Mouse (Mus musculus): ENCODE results near the gene Tcf12.

Gene Tcf12

DNA sequence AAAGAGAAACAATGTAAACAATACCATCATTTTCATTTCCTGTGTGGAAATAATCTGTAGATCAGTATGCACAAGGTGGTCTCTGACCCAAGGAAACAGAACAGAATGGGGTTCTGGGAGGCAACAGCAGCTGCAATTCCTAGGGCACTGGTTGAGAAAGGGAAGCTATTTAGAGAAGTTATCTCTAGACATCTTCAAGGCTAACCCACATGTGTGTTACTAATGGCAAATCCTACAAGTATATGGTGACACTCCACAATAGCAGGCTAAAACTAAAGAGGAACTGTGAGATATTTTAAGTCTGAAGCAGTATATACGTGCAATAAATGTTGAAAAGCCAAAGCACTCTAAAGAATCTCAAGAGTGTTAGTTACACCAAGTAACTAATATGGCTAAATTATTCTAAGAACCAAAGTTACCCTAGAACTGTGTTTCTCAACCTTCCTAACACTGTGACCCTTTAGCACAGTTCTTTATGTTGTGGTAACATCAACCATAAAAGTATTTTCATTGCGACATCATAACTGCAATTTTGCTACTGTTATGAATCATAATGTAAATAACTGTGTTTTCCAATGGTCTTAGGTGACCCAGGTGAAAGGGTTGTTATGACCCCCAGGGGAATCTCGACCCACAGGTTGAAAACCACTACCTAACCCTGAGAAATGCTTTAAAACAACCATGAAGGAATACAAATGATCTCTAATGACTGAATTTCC lies 22.6 kb downstream of the Tcf12 start:
- DNase-seq (ENCODE audit: low spot score) = no peak

DNA sequence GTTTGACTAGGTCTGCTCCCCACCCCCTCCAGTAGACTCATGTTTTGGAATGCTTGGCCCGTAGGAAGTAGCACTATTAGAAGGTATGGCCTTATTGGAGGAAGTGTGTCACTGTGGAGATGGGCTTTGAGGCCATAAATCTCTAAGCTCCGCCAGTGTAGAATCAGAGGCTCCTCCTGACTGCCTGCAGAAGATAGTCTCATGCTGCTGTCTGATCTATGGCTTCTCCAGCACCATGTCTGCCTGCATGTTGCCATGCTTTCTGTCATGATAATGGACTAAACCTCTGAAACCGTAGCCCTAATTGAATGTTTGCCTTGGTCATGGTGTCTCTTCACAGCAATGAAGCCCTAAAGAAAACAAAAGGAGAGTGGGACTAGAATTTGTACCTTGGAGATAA lies 26.7 kb downstream of the Tcf12 start:
- no peak for DNase-seq (ENCODE audit: low spot score)

DNA sequence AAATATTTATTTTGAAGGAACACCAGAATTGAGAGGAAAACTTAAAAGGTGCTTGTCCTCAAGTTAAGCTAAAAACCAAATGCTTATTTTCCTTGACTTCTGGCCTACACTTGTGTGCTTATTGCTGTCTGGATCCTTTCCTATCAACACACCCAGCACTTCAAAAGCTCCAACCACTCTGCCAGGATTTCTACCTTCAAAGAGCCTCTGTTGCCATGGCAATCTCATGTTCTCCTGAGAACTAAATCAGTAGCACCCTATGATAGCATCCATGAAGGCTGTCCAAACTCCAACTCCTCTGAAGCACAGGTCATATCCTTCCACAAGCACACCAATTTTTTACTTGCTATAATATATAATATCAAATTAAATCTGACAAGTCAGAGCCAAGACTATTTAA lies 27.5 kb downstream of the Tcf12 start:
- DNase-seq (ENCODE audit: low spot score) = no peak

- no peak for DNase-seq (ENCODE audit: low spot score)
These were observed 35.5 kb downstream of the Tcf12 start for GRCm38 (mm10) chr9:72076158-72076557.

GRCm38 (mm10) chr9:72066151-72066550 lies 45.5 kb downstream of the Tcf12 start:
- DNase-seq (ENCODE audit: low spot score) = no peak

DNA sequence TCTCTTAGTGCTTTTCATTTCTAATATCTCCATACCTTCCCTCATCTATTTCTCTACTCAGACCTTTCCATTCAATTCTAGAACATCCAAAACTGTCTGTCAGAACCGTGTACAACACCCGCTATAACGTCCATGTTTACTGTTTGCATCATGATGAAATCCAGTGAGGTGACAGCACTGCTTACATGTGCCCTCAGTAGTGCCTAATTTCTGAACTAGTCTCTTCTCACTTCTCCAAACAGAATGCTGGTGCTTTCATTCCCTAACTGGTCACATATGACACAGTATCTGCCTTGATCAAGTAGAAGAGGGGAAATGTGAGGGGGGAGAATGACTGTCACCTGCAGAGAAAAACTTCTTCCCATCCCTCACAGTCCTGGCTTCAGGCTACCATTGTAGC lies 58.5 kb downstream of the Tcf12 start:
- DNase-seq (ENCODE audit: low spot score) = no peak

GRCm38 (mm10) chr9:72040156-72040555 lies 71.5 kb downstream of the Tcf12 start:
- DNase-seq (ENCODE audit: low spot score) = no peak

GRCm38 (mm10) chr9:72039369-72039768 lies 72.3 kb downstream of the Tcf12 start:
- no peak for DNase-seq (ENCODE audit: low spot score)

- DNase-seq (ENCODE audit: low spot score) = no peak
These were observed 74.6 kb downstream of the Tcf12 start for GRCm38 (mm10) chr9:72037059-72037516.

- DNase-seq (ENCODE audit: low spot score) = no peak
These were observed 75.4 kb downstream of the Tcf12 start for GRCm38 (mm10) chr9:72036257-72036656.

- no peak for DNase-seq (ENCODE audit: low spot score)
These were observed 78.4 kb downstream of the Tcf12 start for GRCm38 (mm10) chr9:72033271-72033670.

DNA sequence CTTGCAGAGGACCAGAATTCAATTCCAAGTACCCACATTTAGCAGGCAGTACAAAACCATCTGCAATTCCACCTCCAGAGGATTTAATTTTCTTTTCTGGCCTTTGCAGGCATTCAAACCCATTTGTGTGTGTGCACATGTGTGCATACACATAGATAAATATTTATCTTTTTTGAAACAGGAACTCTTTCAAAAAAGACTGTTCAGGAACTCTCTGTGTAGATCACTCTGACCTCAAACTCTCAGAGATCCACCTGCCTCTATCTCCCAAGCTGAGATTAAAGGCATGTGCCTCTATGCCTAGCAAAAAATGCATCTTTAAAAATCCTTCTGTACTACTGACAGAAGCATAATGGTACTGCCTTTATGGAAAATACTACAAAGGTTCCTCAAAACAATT lies 81.4 kb downstream of the Tcf12 start:
- no peak for DNase-seq (ENCODE audit: low spot score)

GRCm38 (mm10) chr9:72029601-72030000 lies 82.1 kb downstream of the Tcf12 start:
- DNase-seq (ENCODE audit: low spot score) = no peak

- DNase-seq (ENCODE audit: low spot score) = no peak
These were observed 88.4 kb downstream of the Tcf12 start for GRCm38 (mm10) chr9:72023274-72023673.

DNA sequence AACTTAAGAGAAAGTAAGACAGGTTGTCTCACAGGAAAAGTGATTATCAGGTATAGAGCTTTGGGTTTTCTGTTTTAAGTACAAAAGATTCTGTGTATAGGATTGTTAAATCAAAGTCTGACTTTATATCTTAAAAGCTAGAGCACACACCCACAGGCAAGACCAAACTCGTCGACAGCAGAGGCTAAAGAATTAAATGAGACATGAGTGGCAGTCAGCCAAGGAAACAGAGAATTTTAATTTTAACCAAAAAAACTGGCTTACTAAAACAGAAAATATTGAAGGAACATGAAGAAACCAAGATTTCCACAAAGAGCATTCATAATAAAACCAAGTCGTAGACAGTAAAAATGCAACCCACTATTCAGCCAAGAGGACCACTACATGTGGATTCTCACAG lies 90.2 kb downstream of the Tcf12 start:
- DNase-seq (ENCODE audit: low spot score) = no peak

DNA sequence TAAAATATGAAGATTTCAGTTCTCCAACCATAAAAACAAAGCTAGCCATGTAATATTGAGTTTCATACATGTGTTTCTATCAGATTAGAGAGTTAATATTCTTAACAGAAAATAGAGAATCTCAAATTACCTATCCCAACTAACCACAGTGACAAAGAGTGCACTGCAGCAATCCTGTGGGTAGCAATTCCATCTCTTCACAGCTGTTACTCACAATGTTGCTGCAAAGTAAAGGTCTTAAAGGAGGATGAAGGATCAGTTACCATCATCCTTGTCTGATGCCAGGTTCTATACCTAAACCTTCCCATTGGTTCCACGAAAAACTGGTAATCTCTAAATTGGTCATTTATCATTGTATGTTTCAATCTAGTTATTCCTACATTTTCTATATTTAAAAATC lies 95.7 kb downstream of the Tcf12 start:
- DNase-seq (ENCODE audit: low spot score) = no peak

DNA sequence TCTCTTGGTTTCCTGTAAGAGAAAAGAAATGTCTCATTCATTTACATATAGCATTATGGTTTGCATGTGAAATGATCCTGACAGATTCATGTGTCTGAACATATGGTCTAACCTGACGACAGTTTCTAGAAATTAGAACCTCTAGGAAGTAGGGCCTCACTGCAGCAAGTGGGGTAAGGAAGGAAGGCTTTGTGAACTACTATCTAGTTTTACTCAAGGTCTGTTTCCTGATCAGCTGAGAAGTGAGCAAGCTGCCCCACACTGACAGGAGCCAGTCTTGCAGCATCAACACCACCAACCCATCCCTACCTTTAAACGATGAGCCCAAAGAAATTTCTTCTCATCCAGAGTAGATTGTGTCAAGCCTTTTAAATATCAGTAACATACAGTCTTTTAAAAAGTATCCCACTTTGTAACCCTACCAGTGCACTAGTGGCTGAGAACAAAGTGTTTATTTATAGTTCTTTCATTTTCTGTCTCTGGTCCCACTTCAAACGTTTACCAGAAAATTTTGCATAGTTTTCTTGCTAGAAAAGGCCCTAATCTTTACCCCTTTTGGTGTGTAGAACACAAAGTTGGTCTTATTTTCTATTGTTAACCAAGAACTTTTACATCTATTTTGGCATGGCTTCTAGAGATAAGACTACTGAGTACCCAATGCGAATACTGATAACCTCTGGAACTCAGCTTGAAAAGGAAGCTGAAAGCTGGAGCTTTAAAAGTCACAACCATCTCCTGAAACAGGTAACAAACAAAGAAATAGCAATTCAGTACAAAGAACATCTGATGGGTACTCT lies 96.9 kb downstream of the Tcf12 start:
- DNase-seq (ENCODE audit: low spot score) = no peak

DNA sequence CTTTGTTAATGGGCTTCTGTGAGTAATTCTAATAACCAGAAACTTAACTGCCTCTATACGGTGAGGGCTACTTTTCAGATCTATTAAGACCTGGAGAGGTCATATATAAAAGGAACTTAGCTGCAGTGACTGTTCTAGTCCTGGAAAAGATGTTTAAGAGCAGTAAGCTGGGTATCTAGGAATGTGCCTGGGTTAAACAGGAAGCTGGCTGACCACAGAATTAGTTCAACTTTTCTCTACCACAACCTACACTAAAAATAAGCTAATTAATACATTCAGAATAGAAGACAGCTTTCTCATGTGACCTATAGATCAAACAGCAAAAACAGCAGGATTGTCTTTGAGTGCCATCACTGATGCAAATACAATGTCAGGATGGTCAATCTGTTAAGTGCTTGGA lies 98.1 kb downstream of the Tcf12 start:
- DNase-seq (ENCODE audit: low spot score) = no peak

DNA sequence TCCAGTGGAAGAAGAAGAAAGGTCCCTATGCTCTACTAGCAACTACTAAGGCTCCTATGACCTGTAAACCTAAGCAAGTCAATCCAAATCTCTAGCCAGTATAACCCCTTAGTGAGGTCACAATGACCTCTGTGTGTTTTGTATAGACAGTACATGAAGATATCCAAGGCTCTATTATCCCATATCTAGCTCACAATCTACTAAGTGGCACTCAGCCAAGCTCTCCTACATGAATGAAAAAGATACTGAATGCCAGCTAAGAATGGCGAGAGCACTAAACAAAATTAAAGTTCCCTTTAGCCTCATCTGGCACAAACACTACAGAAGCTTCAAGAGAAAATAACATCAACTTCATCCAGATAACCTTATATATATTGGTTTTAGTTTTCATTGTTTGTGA lies 103.0 kb downstream of the Tcf12 start:
- no peak for DNase-seq (ENCODE audit: low spot score)

DNA sequence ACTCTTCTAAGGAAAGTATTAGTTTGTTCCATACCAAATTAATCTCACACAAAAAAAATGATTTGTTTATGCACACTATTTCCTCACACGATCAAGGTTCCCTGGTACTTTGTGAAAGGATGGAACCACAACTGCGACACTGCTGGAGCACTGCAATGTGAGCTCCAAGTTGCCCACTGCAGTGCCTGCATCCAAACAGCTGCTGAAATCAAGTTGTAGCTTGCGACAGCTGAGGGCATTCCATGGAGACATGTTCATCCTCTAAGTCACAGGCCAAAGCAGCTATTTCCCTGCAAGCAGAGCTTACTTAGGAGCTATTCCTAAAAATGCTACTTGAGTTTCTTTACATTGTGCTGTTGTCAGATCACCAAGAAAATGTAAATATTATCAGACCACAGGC lies 120.5 kb downstream of the Tcf12 start:
- DNase-seq (ENCODE audit: low spot score) = no peak

DNA sequence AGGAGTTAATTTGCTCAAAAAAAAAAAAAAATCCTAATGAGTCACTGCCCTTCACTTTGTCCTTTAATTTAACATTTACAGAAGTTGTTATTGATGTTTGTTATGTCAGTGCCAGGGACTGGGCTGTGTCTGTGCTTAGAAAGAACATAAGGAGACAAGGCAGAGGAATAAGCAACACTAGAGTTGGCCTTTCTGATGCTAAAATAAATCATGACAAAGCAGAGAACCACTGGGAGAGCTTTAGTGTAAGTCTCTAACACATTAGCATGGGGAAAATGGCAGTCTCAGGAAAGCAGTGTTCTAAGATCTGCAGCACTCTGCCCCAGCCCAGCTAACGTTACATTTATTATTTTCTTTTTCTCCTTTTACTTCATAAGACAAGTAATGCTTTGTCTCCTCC lies 121.3 kb downstream of the Tcf12 start:
- no peak for DNase-seq (ENCODE audit: low spot score)

- no peak for DNase-seq (ENCODE audit: low spot score)
These were observed 122.0 kb downstream of the Tcf12 start for GRCm38 (mm10) chr9:71989663-71990062.

GRCm38 (mm10) chr9:71986716-71987115 lies 125.0 kb downstream of the Tcf12 start:
- no peak for DNase-seq (ENCODE audit: low spot score)

DNA sequence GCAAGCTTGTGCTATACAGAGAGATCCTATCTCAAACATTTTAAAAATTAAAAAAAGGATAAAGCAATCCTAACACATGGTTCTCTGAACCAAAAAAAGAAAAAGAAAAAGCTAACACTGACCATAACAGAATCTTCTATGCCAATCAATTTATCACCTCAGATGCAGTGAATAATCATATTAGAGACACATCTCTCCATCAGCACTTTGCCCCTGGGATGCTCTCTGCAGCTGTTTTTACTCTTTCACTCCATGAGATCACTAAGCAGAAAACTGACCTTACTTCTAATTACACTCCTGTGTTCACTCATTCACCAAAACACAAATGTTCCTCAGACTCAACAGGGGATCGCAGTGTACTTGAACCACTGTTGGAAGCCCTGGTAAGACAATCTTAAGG lies 128.8 kb downstream of the Tcf12 start:
- DNase-seq (ENCODE audit: low spot score) = no peak
